Mouse (Mus musculus) stomach, embryonic 16.5 days (tissue): ENCODE data around the gene Dbi. TPM values are rescaled to one million over a fixed set of nuclear protein-coding genes. Genes with fewer than 3 reads are reported as not detected.

Experiments
- ATAC-seq: fragments of 200-750 bp; cut with Nextera tagmentation; 2 replicates; pipeline ENCODE4 v1.8.0; 2017; ENCODE audit warnings: moderate number of reproducible peaks, moderate TSS enrichment; ENCODE audit not compliant: insufficient read depth, low FRiP score
- H3K27ac ChIP-seq: fragments of 300-500 bp; sonication (generic); 2 replicates; pipeline ENCODE4 v1.5.1; 2014; ENCODE audit warnings: low read length
- H3K27me3 ChIP-seq: fragments of 300-500 bp; sonication (generic); 2 replicates; pipeline ENCODE4 v1.6.1; 2014; ENCODE audit warnings: low read length, control low read depth, mixed read lengths; ENCODE audit not compliant: control insufficient read depth, insufficient read depth
- H3K36me3 ChIP-seq: fragments of 300-500 bp; sonication (generic); 2 replicates; pipeline ENCODE4 v1.6.1; 2014; ENCODE audit warnings: low read length; ENCODE audit not compliant: control insufficient read depth, insufficient read depth
- H3K4me1 ChIP-seq: fragments of 300-500 bp; sonication (generic); 2 replicates; pipeline ENCODE4 v1.6.1; 2014; ENCODE audit warnings: low read length, control low read depth, mixed read lengths; ENCODE audit not compliant: control insufficient read depth, insufficient read depth
- H3K4me2 ChIP-seq: fragments of 300-500 bp; sonication (generic); 2 replicates; pipeline ENCODE4 v1.6.1; 2014; ENCODE audit warnings: low read depth, low read length, mixed read lengths
- H3K4me3 ChIP-seq: fragments of 300-500 bp; sonication (generic); replicated peaks from 2 replicates; pipeline ENCODE4 v1.5.1; 2014; ENCODE audit warnings: mild to moderate bottlenecking, low read length
- H3K9ac ChIP-seq: fragments of 300-500 bp; sonication (generic); 2 replicates; pipeline ENCODE4 v1.6.1; 2014; ENCODE audit warnings: low read length
- H3K9me3 ChIP-seq: fragments of 300-500 bp; sonication (generic); replicated peaks from 2 replicates; pipeline ENCODE4 v1.6.1; 2016; ENCODE audit warnings: low read length, control low read depth; ENCODE audit not compliant: control insufficient read depth
- WGBS: fragments of 180-500 bp; shearing (Covaris S2); extraction: QIAGEN DNeasy Blood & Tissue Kit; methylation state at CpG from one replicate; pipeline ENCODE4 v1.1.7; 2014; 5-methylcytosine and 5-hydroxymethylcytosine counted together
- polyA plus RNA-seq: library from polyadenylated mRNA; unstranded; fragments of >200 nt; fragmentation: Nextera tagmentation; extraction: Ambion mirVana; gene quantifications from 2 replicates; pipeline ENCODE4 v1.2.1, GENCODE M21; 2015

Dbi gene
- polyA plus RNA-seq, 1 experiment from 2014 or later: 962 TPM

- Histone ChIP-seq H3K4me2 (no peak overlapping the region), H3K27me3 (0 out of 2 replicates have a peak, but pooled peaks cover under 1% of the 10 kb centered on the region), H3K36me3 (no peaks in the 10 kb centered on the region), H3K4me3 (no peak overlapping the region), H3K9me3 (no peaks in the 10 kb centered on the region), H3K4me1 (peaks cover 18% of the 10 kb centered on the region), H3K9ac (no peak overlapping the region), H3K27ac (no peak overlapping the region)
- WGBS: 26% methylated on average over 9 of the region's 9 CpGs
- ATAC-seq: no peak
Measured at GRCm38 (mm10) chr1:120077746-120078410, 43.0 kb downstream of the Dbi start.

GRCm38 (mm10) chr1:120075507-120075906 lies 45.4 kb downstream of the Dbi start:
- Histone ChIP-seq H3K4me1 (peaks cover 22% of the 10 kb centered on the region), H3K4me3 (no peak overlapping the region), H3K9ac (no peak overlapping the region), H3K27ac (no peak overlapping the region), H3K4me2 (no peak overlapping the region), H3K27me3 (peaks cover 6% of the 10 kb centered on the region; the same call in 1 of the 2 replicates), H3K36me3 (no peaks in the 10 kb centered on the region), H3K9me3 (no peaks in the 10 kb centered on the region)
- no peak for ATAC-seq
- 60% methylated on average over 5 of the region's 5 CpGs for whole genome bisulfite sequencing

DNA sequence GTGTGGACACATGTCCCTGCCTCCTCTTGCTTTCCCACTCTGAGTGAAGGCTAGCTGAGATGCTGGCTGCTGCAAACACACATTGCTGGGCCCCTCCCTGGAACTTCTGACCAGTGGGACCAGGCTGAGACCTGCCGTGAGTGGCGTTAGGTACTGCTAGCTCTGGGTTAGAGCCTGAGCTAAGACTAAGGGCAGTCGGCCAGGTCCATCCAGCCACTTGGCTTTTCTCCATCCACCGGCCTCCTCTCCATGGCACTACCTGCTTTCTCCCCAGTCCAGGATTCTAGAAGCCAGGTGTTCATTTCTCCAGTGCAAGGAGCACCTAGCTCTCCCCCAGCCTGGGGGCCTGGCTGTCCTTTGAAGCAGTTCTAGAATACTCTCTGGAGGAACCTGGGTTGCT lies 45.9 kb downstream of the Dbi start:
- H3K36me3 ChIP-seq: no peaks in the 10 kb centered on the region
- no peak overlapping the region for H3K27ac ChIP-seq
- WGBS: 72% methylated on average over 4 of the region's 4 CpGs
- peaks cover 22% of the 10 kb centered on the region for H3K4me1 ChIP-seq
- no peak overlapping the region for H3K4me3 ChIP-seq
- ATAC-seq: no peak
- H3K9ac ChIP-seq: no peak overlapping the region
- peaks cover 6% of the 10 kb centered on the region; the same call in 1 of the 2 replicates for H3K27me3 ChIP-seq
- no peak overlapping the region for H3K4me2 ChIP-seq
- no peaks in the 10 kb centered on the region for H3K9me3 ChIP-seq

- Histone ChIP-seq H3K27ac (no peak overlapping the region), H3K36me3 (no peaks in the 10 kb centered on the region), H3K4me3 (0 out of 2 replicates have a peak overlapping the region, but pooled peaks have one; percentile 46), H3K9ac (no peak overlapping the region), H3K4me1 (peaks cover 22% of the 10 kb centered on the region), H3K27me3 (peaks cover 6% of the 10 kb centered on the region; the same call in 1 of the 2 replicates), H3K9me3 (no peaks in the 10 kb centered on the region), H3K4me2 (peak overlapping the region; percentile 78; the same call in 1 of the 2 replicates)
- peak; percentile 18; the same call in 1 of the 2 replicates for ATAC-seq
- WGBS: 39% methylated on average over 4 of the region's 4 CpGs
Measured at GRCm38 (mm10) chr1:120074307-120074702, 46.6 kb downstream of the Dbi start.

DNA sequence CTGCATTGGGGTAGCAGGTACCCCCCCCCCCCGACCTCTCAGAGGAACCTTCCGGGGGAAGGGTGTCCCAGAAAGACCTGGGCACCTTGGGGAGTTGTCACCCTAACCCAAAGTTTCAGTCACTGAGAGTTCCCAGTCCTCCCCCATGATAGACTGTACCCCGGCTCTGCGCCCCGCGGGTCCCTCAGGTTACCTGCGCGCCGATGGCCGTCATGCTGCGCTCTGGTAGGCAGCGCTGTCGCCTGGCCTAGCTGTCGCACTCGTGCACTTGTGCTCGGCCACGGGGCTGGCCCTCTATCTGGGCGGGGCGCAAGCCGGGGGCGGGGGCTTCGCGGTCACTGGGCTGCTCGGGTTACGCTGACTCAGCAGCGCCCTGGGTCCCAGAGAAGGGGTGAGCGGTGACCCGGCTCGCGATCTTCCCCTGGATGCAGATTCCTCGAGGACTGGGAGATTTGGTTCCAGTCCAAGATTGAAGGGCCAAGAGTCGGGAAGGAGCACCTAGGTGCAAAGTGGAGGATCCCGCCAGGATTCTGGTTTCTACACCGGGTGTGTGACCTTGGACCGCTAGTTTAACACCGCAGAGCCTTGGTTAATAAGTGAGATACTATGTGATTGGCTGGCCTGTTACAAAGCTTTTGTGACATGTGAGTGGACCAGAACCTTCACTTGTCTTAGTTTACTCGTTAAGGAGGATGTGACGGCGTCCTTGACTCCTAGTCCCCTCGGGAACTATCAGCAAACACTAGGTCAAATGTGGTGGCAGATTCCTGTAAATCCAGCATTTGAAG lies 47.2 kb downstream of the Dbi start, which contains the start of gene Tmem37:
Gene Tmem37 (minus strand): TSS at position 556 of the 788 bp plus-strand sequence.
- H3K27me3 ChIP-seq: peaks cover 6% of the 10 kb centered on the region; the same call in 1 of the 2 replicates
- peak within 1 kb of the TSS; percentile 46 for H3K4me3 ChIP-seq
- no peaks in the 10 kb centered on the region for H3K9me3 ChIP-seq
- H3K4me2 ChIP-seq: peak within 1 kb of the TSS; percentile 78
- no peak within 1 kb of the TSS for H3K27ac ChIP-seq
- no peaks in the 10 kb centered on the region for H3K36me3 ChIP-seq
- H3K9ac ChIP-seq: peak within 1 kb of the TSS; percentile 61
- peaks cover 22% of the 10 kb centered on the region for H3K4me1 ChIP-seq
- ATAC-seq: peak; percentile 82
- WGBS: 3% methylated on average over 40 of the region's 40 CpGs

GRCm38 (mm10) chr1:120072900-120073299 lies 48.0 kb downstream of the Dbi start:
- H3K4me1 ChIP-seq: peaks cover 22% of the 10 kb centered on the region
- peak overlapping the region; percentile 46 for H3K4me3 ChIP-seq
- no peaks in the 10 kb centered on the region for H3K36me3 ChIP-seq
- H3K4me2 ChIP-seq: peak overlapping the region; percentile 78
- no peak for ATAC-seq
- no peaks in the 10 kb centered on the region for H3K9me3 ChIP-seq
- no peak overlapping the region for H3K27ac ChIP-seq
- peak overlapping the region; percentile 61 for H3K9ac ChIP-seq
- 9% methylated on average over 16 of the region's 16 CpGs for WGBS
- peaks cover 6% of the 10 kb centered on the region; the same call in 1 of the 2 replicates for H3K27me3 ChIP-seq

DNA sequence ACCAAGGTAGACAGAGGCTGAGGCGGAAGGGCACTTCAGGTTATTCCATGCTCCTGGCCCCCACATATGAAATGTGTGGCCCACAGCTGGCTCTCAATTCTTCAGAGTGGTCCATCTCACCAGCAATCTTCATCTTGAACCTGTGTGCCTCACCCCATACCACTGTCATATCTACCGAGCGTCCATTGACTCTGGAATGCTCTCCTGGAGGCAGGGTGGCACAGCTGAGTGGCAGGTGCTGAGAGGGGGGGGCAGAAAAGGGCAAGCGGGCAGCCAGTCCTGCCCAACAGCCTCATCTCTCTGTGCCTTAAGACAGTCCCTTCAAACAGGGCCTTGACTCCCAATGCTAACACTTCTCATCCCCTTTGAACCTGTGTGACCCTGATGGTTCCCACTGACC lies 49.7 kb downstream of the Dbi start:
- H3K9ac ChIP-seq: no peak overlapping the region
- no peak for ATAC-seq
- H3K27me3 ChIP-seq: peaks cover 6% of the 10 kb centered on the region; the same call in 1 of the 2 replicates
- H3K4me3 ChIP-seq: no peak overlapping the region
- no peaks in the 10 kb centered on the region for H3K36me3 ChIP-seq
- no peaks in the 10 kb centered on the region for H3K9me3 ChIP-seq
- no peak overlapping the region for H3K4me2 ChIP-seq
- WGBS: 82% methylated on average over 4 of the region's 4 CpGs
- no peak overlapping the region for H3K27ac ChIP-seq
- H3K4me1 ChIP-seq: peaks cover 22% of the 10 kb centered on the region

GRCm38 (mm10) chr1:120070168-120070567 lies 50.7 kb downstream of the Dbi start:
- Histone ChIP-seq H3K27ac (no peak overlapping the region), H3K4me2 (no peak overlapping the region), H3K27me3 (peaks cover 6% of the 10 kb centered on the region; the same call in 1 of the 2 replicates), H3K4me3 (no peak overlapping the region), H3K9me3 (no peaks in the 10 kb centered on the region), H3K9ac (no peak overlapping the region), H3K36me3 (no peaks in the 10 kb centered on the region), H3K4me1 (peaks cover 18% of the 10 kb centered on the region)
- no peak for ATAC-seq
- 57% methylated on average over 6 of the region's 6 CpGs for whole genome bisulfite sequencing

GRCm38 (mm10) chr1:120069120-120069519 lies 51.8 kb downstream of the Dbi start:
- Histone ChIP-seq H3K4me1 (peaks cover 14% of the 10 kb centered on the region), H3K27ac (no peak overlapping the region), H3K4me3 (no peak overlapping the region), H3K9me3 (no peaks in the 10 kb centered on the region), H3K27me3 (peaks cover 6% of the 10 kb centered on the region; the same call in 1 of the 2 replicates), H3K36me3 (no peaks in the 10 kb centered on the region), H3K4me2 (no peak overlapping the region), H3K9ac (no peak overlapping the region)
- WGBS: 78% methylated on average over 5 of the region's 5 CpGs
- ATAC-seq: no peak
